ENCODE assay signal across 16 mouse cellular contexts in the genomic region with DNA sequence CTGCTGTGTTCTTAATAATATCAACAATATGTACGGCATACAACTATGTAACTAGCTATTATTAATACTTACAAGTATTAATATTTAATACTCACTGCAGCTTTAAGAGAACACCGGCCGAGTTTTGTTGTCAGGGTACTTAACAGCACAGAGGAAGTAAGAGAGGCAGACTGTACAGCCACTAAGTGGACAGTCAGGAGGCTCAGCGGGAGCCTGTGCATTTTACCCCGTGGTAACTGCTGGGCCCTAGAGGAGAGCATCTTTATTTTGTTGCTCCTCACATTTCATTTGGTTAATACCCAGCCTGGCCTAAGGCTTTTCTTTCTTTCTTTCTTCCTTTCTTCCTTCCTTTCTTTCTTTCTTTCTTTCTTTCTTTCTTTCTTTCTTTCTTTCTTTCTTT.
"Had no signal": no experiment of that assay in that cellular context is flagged by ENCODE, and none has a peak within 500 bp of the region (broad histone marks: within the 10 kb centered on the region; RNA-seq: fewer than 3 reads in every experiment).

No protein-coding gene starts in this region.

- H3K4me3 ChIP-seq: neural tube, embryonic 13.5 days; neural tube, embryonic 15.5 days; stomach, embryonic 15.5 days had no signal

- H3K27ac ChIP-seq: neural tube, embryonic 13.5 days; neural tube, embryonic 15.5 days; stomach, embryonic 15.5 days; stomach, postnatal 0 days had no signal

- H3K4me1 ChIP-seq: neural tube, embryonic 13.5 days; neural tube, embryonic 15.5 days; stomach, embryonic 15.5 days had no signal

- H3K27me3 ChIP-seq: neural tube, embryonic 13.5 days; neural tube, embryonic 15.5 days; stomach, embryonic 15.5 days had no signal

- H3K4me2 ChIP-seq: neural tube, embryonic 13.5 days; neural tube, embryonic 15.5 days; stomach, embryonic 15.5 days had no signal

- DNase-seq: retina, postnatal 1 day; right cerebral cortex, adult 18-20 months; right cerebral cortex, postnatal 14 days; right cerebral cortex, postnatal 25 days; right cerebral cortex, postnatal 4 days; spleen, adult 18-20 months; thymus, adult 18-20 months; thymus, adult 2 months; thymus, postnatal 14 days; thymus, postnatal 25 days; thymus, postnatal 36 days; thymus, postnatal 4 days had no signal

- H3K9ac ChIP-seq: neural tube, embryonic 13.5 days; neural tube, embryonic 15.5 days; stomach, embryonic 15.5 days had no signal

- H3K36me3 ChIP-seq: neural tube, embryonic 13.5 days; neural tube, embryonic 15.5 days; stomach, embryonic 15.5 days had no signal

- H3K9me3 ChIP-seq: neural tube, embryonic 13.5 days; neural tube, embryonic 15.5 days; stomach, embryonic 15.5 days had no signal
